Mouse (Mus musculus): ENCODE measurements around the gene Ugt2b35.
A peak's percentile ranks its signal among the peaks of the same experiment; 100 is the strongest.
"Not testable (repeated sequence)": the region's sequence is repeated elsewhere in the genome, so short reads cannot be mapped to it uniquely, and the experiment has no call there.

The Ugt2b35 gene

DNA sequence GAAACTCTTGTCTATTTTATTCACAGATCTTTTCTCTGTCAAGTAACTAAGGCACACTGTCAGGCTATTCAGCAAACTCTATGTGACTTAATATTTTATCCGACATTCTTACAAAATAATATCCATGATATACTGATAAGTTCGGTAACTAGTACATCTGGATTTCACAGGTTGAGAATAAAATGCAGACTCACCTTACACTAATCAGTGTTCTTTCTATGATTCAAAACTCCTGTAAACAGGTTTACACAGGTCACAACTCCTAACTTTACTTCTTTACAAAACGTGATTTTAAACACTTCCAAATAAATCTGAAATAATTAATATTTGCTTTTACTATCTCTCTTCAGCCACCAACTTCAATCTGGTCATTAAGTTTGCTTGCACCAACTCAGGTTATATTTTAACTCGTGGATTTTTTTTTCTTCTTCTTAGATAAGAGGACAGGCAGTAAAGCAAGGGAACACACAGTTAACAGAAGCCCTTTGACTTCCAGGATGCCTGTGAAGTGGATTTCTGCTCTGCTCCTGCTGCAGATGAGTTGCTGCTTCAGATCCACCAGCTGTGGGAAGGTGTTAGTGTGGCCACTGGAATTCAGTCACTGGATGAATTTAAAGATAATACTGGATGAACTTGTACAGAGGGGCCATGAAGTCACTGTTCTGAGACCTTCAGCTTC lies at the start of gene Ugt2b35:
TSS of gene Ugt2b35 (plus strand) at position 466 of the 679 bp plus-strand sequence.
- DNase-seq (ENCODE audit: extremely low read depth, low read depth, low spot score): no peak

DNA sequence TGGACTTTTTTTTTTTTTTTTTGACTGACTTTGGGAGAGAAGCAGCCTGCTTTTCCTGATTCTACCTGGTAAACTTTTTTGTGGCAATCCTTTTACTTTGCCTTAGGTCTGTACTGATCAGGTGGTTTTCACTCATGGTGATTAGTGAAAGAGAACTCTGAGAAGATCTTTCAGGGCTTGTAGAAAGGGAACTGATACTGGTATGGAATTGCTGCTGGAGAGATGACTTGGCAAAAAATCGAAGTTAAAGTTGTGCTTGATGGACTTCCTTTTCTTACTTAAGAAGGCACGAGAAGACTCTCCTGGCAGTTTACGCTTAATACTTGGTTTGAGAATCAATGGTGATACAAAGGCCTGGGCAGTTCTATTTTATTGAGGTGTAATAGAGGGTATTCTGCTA lies 40.2 kb upstream of the Ugt2b35 start:
- no peak for DNase-seq (ENCODE audit: extremely low read depth, low read depth, low spot score)

DNA sequence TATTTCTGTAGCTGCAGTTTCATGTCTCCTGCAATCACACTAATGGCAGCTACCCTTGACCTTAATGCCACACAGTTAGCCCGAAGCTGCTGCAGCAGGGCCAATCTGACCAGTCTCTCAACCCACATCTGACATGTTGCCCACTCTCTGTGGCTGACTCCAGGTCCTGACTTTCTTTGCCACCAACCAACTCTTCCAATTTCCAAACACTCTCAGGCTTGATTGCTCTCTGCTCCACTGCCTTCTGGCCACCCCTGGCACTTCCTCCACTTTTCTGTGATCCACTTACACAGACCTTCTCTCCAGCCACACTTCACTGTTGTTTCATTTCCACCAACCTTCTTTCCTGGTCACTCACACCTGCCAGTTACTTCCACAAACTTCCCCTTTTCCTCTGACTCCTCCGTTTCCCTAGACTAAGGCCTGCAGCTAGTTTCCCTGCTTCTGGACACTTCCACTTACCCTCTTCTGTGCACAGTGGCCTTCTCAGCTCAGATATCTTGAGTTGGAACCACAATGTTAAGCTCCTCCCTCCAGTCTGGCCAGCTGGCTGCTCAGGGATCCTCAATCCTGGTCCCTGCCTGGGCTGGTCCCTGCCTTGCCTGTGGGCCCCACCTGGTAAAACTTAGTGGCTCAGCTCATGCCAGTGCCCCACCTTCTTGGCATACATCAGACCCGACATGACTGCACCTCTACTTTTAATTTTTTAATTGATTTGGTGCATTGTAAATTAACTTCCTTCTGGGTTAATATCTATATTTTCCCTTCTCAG lies 38.9 kb upstream of the Ugt2b35 start:
- DNase-seq (ENCODE audit: extremely low read depth, low read depth, low spot score): peak; percentile 52

DNA sequence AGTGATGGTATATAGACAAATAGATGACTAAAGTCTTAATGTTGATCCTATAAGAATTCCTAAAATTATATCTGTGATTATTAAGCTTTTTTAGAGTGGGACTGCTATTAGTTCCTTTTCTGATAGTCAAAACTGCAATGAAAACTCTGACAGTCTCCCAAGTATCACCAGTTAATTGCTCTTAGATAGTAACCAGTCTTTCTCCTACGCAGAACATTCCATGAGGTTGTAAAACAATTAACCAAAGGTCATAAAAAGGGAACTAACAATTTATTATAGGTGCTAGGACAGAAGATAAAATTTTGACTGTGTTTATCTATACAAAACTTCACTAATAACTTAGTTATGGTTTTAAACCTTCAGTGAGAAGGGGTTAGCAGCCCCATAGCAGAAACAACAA lies 37.8 kb upstream of the Ugt2b35 start:
- DNase-seq (ENCODE audit: extremely low read depth, low read depth, low spot score): not testable (repeated sequence)

DNA sequence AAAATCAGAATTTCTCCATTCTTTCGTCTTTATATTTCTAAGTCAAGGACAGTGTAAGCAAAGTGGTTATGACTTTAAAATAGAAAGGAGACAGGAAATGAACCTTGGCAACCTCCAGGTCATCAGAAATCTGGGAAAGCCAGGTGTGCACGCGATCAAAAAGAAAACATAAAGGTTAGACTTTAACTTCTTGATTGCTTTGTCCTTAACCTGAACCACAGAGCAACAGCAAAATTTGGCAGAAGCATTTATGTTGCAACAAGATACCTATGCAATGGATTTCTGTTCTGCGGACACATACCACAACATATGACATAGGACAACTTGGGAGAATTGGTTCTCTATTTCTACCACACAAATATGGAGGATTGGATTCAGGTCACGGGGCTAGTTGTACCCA lies 33.4 kb upstream of the Ugt2b35 start:
- DNase-seq (ENCODE audit: extremely low read depth, low read depth, low spot score): not testable (repeated sequence)

DNA sequence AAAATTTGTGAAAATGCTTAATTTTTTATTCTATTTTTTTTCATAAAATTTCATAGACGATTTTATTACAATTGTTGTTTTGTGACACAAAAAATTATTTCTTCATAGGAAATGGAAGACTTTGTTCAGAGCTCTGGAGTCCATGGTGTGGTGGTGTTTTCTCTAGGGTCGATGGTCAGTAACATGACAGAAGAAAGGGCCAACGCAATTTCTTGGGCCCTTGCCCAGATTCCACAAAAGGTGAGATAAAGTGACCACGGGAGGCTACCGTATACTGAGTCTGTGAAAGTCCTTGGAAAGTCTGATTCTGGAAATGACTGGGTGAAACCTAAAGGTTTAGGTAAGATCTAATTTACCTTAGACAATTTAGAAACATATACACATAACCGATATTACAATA lies 4.1 kb downstream of the Ugt2b35 start:
- DNase-seq (ENCODE audit: extremely low read depth, low read depth, low spot score): no peak

DNA sequence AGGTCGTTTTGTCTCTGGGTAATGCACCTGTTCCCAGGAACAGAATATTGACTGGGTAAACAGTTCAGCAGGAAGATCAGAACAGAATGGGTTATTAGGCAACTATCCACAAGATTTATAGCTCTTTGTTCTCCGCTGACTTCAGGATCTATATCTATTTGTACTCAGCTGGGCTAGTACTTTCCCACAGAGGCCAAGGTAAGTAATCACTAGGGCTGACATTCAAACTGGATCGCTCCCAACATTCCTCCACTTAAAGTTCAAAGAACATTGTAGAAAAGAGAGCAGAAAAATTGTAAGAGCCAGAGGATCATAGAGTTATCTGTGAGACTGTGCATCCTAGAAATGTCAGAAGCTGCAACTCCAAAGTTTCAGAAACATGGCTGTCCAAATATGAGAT lies 14.8 kb downstream of the Ugt2b35 start:
- peak; percentile 59 for DNase-seq (ENCODE audit: extremely low read depth, low read depth, low spot score)

DNA sequence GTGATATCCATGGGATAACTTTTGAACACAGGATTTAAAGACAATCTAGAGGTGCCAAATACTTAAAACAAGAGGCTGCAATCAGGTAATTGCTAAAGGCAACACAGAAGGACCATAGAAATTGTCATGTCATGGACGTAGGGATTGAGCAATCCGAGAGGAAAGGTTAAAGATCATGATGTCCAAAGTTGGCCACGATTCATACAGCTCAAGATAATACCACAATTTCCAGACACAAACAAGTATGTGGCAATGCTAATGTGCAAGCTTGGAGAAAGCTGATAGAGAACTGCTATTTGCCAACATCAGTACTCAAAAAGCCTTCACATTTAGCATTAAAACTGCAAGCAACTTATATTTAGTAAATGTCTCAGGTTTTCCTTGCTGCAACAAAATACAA lies 26.7 kb downstream of the Ugt2b35 start:
- DNase-seq (ENCODE audit: extremely low read depth, low read depth, low spot score): peak; percentile 43

DNA sequence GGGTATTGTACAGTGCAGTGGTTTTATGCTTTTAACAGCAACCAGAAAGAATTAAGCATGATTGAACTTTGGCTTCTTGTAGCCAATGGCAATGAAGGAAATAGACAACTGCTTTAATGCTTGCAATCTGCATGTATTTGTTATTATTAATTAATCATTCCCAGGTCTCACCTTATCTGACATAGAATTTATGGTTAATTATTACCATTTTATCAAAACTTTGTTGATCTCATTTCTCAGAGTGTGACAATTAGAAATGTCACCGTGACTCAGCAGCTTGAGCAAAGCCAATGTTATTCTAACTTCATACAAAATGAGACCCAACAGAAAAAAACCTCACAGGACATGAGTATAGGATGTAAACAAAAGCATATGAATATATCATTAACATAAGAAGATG lies 30.0 kb downstream of the Ugt2b35 start:
- DNase-seq (ENCODE audit: extremely low read depth, low read depth, low spot score): no peak

Data from fat pad, adult 2 months (tissue).